Mouse (Mus musculus) c-Kit-negative CD71-positive TER-119-positive erythroid progenitor cells, embryonic 14.5 days (primary cell): ENCODE results near the gene Nemf.
"Not testable (repeated sequence)": the region's sequence is repeated elsewhere in the genome, so short reads cannot be mapped to it uniquely, and the experiment has no call there.

Source experiments
- DNase-seq: peaks from one replicate; pipeline ENCODE4 v3.0.0-alpha.2; 2013; ENCODE audit warnings: low read depth, low spot score

The Nemf gene

GRCm38 (mm10) chr12:69372731-69373331, 15.9 kb upstream of the Nemf start:
- no peak for DNase-seq

GRCm38 (mm10) chr12:69371854-69372671, 15.1 kb upstream of the Nemf start, which contains the start of the genes Arf6 and Gm9887:
Gene Arf6, plus strand, starts transcription at chr12:69372150.
Gene Gm9887, minus strand, starts transcription at chr12:69372458.
- peak; percentile 95 for DNase-seq

DNA sequence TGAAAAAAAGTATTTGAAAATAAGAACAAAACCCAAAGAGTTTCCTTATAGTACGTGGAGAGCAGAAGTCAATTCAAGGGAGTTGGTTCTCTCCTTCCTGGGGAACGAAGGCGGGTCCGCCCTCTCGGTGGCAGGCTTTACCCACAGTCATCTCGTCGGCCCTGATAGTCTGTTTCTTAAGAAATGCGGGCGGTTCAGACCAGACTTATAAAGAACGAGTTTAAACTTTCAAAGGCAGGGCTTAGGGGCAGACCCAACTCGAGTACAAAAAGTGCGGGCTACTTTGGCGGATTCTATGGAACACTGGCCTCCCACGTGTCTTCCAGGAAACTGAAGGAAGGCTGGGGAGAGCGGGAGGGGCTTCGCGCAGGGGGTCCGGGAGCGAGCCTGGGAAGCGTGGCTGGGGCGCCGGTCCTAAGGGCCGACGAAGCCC, 14.5 kb upstream of the Nemf start:
- peak; percentile 65 for DNase-seq

DNA sequence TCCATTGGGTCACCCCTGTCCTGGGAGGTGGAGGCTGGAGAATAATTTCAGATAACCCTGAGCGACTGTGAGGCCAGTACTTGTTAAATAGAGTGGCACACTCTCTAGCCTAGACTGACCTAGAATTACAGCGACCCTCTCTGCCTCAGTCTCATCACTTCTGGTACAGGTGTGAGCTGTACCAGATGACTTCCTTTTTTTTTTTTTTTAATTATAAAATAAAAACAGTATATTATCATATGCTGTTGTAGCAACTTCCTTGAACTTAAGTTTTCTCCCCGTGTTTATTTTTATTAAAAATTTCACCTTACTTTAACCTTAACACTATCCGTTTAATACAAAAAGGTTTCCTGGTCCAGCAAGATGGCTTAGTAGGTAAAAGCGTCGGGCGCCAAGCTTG, 14.0 kb upstream of the Nemf start:
- DNase-seq = no peak

GRCm38 (mm10) chr12:69367557-69367956, 10.6 kb upstream of the Nemf start:
- DNase-seq = no peak

- DNase-seq = peak; percentile 49
Measured at GRCm38 (mm10) chr12:69366424-69366823, 9.5 kb upstream of the Nemf start.

GRCm38 (mm10) chr12:69365757-69366156, 8.8 kb upstream of the Nemf start:
- no peak for DNase-seq

GRCm38 (mm10) chr12:69363899-69364762, 7.2 kb upstream of the Nemf start:
- DNase-seq = peak; percentile 80

DNA sequence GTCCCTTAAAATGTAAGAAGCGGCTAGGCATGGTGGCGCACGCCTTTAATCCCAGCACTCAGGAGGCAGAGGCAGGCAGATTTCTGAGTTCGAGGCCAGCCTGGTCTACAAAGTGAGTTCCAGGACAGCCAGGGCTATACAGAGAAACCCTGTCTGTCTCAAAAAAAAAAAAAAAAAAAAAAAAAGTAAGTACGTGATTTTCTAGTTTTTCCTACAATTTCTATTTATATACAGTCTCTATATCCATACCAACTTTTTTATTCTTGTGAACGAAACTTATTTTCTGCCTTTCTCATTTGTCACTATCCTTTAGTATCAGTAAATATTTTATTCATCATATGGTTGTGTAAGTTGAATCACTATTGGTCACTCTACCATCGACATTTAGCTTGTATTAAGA, 6.1 kb upstream of the Nemf start:
- not testable (repeated sequence) for DNase-seq

GRCm38 (mm10) chr12:69362388-69362787, 5.4 kb upstream of the Nemf start:
- DNase-seq = peak; percentile 42

DNA sequence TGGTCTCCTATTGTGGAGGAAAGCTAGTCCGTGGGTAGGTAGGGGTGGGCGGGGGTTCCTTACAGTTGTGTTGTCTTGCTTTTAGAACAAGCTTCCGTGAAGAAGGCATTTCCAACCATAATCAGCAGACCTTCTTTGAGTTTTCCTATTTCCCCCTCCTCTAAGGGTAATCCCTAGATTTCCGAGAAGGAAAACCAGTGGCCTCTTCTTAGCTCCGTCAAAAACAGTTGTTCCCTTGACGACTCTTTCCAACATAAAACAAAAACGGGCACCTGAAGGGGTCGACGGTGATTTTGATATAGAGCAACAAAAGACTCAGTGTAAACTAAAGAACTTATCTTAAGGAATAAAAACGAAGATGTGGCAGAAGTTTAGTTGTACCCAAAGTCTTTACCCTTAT, 5.0 kb upstream of the Nemf start:
- DNase-seq = no peak

GRCm38 (mm10) chr12:69360997-69361899, 4.3 kb upstream of the Nemf start:
- peak; percentile 97 for DNase-seq

DNA sequence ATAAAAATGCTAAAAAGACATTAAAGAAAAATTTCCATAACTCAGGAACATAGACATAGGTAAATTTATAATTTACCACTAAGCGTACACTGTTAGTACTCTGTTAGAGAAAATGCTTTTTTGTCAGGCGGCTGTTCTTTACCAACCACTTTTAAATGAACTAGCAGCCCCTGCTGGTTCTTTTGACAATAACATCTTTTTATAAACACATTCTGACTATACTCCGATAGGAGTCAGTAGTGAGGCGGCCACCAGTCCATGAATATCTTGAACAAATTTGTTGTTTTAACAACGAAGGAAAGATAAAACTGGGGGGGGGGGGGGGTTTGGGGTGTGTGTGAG, 3.7 kb upstream of the Nemf start:
- DNase-seq = peak; percentile 76

DNA sequence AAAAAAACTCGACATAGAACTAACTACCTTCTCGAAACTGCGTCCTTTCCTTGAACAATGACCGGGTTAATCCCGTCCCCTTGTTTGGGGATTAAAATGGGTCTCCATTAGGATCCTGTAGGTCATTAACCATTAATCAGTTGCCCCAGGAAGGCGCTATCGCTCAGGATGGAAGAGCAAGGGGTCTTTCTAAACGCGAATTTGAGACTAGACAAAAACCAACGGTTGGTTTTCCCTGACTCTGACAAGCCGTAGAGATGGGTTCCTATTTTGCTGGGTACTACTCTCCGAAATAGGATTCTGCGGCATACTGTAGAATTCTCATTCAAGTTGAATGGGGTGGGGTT, 308 bp upstream of the Nemf start:
- DNase-seq = no peak

- no peak for DNase-seq
Measured at GRCm38 (mm10) chr12:69351685-69352084, 5.3 kb downstream of the Nemf start.

GRCm38 (mm10) chr12:69349928-69350327, 7.0 kb downstream of the Nemf start:
- no peak for DNase-seq

- DNase-seq = peak; percentile 34
Measured at GRCm38 (mm10) chr12:69333547-69333946, 23.4 kb downstream of the Nemf start.

DNA sequence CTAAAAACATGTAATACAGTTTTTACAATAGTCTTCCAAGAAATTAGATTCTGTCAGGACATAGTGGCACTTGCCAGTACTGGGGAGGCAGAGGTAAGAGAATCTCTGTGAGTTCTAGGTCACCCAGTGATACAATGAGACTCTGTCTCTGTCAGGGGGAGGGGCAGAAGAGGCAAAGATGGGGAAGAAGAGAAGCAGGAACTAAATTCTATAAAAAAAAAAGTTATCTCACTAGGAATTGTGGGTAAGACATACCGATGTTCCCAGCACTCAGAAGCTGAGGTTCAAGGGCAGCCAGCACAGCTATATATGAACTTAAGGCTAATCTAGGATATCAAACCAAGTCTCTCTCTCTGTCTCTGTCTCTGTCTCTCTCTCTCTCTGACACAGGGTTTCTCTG, 24.8 kb downstream of the Nemf start:
- DNase-seq = no peak

DNA sequence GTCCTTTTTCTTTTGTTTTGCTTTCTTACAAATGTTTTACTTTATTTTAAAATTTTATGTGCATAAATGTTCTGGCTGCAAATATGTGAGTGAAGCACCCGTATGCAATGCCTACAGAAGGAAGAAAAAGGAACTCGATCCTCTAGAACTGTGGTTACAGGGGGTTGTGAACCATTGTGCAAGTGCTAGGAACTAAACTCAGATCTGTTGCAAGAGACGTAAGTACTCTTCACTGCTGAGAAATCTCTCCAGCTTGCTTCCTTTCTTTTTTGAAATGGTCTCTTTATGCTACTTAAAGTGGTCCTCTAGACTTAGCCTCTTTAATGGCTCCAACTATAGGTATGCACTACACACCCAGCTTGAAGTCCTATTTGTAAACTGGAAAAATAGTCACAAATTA, 25.8 kb downstream of the Nemf start:
- DNase-seq = no peak

GRCm38 (mm10) chr12:69318431-69318830, 38.5 kb downstream of the Nemf start:
- DNase-seq = no peak

DNA sequence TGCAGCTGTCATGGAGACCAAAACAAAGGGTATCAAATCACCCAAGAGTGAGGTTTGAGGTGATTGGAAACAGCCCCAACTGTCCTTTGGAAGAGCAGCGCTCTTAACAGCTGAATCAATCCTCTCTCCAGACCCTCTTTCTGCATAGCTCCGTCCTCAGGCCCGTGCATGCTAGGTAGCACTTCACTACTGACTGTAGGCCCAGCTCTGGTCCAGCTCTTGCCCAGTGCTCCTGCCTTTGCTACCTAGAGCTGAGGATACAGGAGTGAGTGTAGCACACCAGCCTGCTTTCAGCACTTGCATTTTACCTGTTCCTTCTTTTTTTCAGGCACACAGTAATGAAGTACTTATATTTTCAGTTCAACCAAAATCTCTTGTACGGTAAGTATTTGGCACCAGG, 47.3 kb downstream of the Nemf start:
- no peak for DNase-seq
